Mouse (Mus musculus) hindbrain, postnatal 0 days (tissue): ENCODE results near the gene Sez6. TPM values are rescaled to one million over a fixed set of nuclear protein-coding genes. Genes with fewer than 3 reads are reported as not detected.

Experiments used
- ATAC-seq: fragments of 200-750 bp; cut with Nextera tagmentation; 2 replicates; pipeline ENCODE4 v1.8.0; 2017; ENCODE audit warnings: mild to moderate bottlenecking, moderate TSS enrichment, moderate library complexity
- DNase-seq: peaks from one replicate; pipeline ENCODE4 v3.0.0-alpha.2; 2015; ENCODE audit warnings: low spot score
- H3K27ac ChIP-seq: fragments of 300-500 bp; sonication (generic); 2 replicates; pipeline ENCODE4 v1.5.1; 2014; ENCODE audit warnings: mild to moderate bottlenecking
- H3K27me3 ChIP-seq: fragments of 300-500 bp; sonication (generic); 2 replicates; pipeline ENCODE4 v1.6.1; 2014; ENCODE audit warnings: low read length, mixed read lengths; ENCODE audit not compliant: insufficient read depth
- H3K36me3 ChIP-seq: fragments of 300-500 bp; sonication (generic); 2 replicates; pipeline ENCODE4 v1.6.1; 2014; ENCODE audit warnings: low read length, mixed read lengths; ENCODE audit not compliant: insufficient read depth
- H3K4me1 ChIP-seq: fragments of 300-500 bp; sonication (generic); 2 replicates; pipeline ENCODE4 v1.6.1; 2014; ENCODE audit warnings: antibody characterized with exemption, low read length, mixed read lengths; ENCODE audit not compliant: insufficient read depth
- H3K4me2 ChIP-seq: fragments of 300-500 bp; sonication (generic); 2 replicates; pipeline ENCODE4 v1.6.1; 2014; ENCODE audit warnings: low read depth, mild to moderate bottlenecking, low read length, moderate library complexity, mixed read lengths
- H3K4me3 ChIP-seq: fragments of 300-500 bp; sonication (generic); 2 replicates; pipeline ENCODE4 v1.5.1; 2014; ENCODE audit warnings: low read length
- H3K9ac ChIP-seq: fragments of 300-500 bp; sonication (generic); replicated peaks from 2 replicates; pipeline ENCODE4 v1.6.1; 2014; ENCODE audit warnings: mild to moderate bottlenecking, low read length, moderate library complexity, mixed read lengths
- H3K9me3 ChIP-seq: fragments of 300-500 bp; sonication (generic); 2 replicates; pipeline ENCODE4 v1.6.1; 2016; ENCODE audit warnings: low read length, mixed read lengths
- CTCF ChIP-seq: IDR thresholded peaks from 2 replicates; pipeline ENCODE4 v1.5.1; 2016; ENCODE audit warnings: antibody characterized with exemption, control low read depth, low read depth
- WGBS: fragments of 180-500 bp; shearing (Covaris S2); extraction: QIAGEN DNeasy Blood & Tissue Kit; methylation state at CpG from one replicate; pipeline ENCODE4 v1.1.7; 2014; 5-methylcytosine and 5-hydroxymethylcytosine counted together
- polyA plus RNA-seq: library from polyadenylated mRNA; unstranded; fragments of >200 nt; fragmentation: Nextera tagmentation; extraction: Ambion mirVana; gene quantifications from 2 replicates; pipeline ENCODE4 v1.2.1, GENCODE M21; 2015
- total RNA-seq: library from RNA; depleted of rRNA; stranded (reverse); fragments of >200 nt; gene quantifications from 2 replicates; pipeline ENCODE4 v1.2.3, GENCODE M21; 2014

Gene Sez6
- total and polyA plus RNA-seq, 2 experiments from 2014 or later, result 127 to 177 TPM

DNA sequence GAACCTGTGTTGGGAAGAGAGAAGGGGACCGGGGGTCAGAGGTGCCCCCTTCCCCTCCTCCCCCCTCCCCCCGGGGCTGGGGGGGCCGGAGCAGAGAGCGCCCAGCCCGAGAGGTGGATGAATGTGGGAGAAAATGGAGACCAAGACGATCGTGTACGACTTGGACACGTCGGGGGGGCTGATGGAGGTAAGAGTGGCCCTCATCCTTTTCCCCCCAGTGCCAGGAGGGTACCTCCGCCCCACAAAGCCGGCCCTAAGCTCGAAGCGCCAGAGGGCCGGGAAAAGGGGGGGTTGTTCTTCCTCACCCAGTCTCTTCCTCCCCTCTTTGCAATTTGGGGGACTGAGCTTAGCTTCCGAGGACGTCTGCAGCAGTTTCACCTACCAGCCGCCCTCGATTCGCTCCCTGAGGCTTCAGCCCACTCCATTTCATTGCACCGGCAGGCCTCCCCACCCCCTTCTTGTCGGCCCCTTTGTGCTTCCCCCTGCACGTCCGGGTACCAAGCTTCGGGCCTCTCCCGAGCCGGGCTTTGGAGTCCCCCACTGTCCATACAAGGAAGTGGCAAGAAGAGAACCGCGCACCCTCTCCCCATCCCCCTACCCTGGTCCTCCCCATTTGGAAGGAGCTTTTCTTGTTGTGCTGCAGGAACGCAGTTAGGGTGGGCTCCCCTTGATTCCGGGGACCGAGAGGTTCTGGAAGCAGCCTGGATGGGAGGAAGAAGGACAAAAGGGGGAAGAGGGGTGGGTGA is 52.8 kb downstream of the Sez6 start:
- Histone ChIP-seq H3K36me3 (peaks cover under 1% of the 10 kb centered on the region; the same call in 1 of the 2 replicates), H3K27ac (peak overlapping the region; percentile 96), H3K4me3 (peak overlapping the region; percentile 98), H3K4me1 (no peaks in the 10 kb centered on the region), H3K9me3 (no peaks in the 10 kb centered on the region), H3K27me3 (no peaks in the 10 kb centered on the region), H3K9ac (peak overlapping the region; percentile 99), H3K4me2 (peak overlapping the region; percentile 93)
- WGBS, result under 1% methylated on average over 21 of the region's 32 CpGs
- no peak for ATAC-seq
- TF ChIP-seq CTCF, result no peak
- peak; percentile 67 for DNase-seq

DNA sequence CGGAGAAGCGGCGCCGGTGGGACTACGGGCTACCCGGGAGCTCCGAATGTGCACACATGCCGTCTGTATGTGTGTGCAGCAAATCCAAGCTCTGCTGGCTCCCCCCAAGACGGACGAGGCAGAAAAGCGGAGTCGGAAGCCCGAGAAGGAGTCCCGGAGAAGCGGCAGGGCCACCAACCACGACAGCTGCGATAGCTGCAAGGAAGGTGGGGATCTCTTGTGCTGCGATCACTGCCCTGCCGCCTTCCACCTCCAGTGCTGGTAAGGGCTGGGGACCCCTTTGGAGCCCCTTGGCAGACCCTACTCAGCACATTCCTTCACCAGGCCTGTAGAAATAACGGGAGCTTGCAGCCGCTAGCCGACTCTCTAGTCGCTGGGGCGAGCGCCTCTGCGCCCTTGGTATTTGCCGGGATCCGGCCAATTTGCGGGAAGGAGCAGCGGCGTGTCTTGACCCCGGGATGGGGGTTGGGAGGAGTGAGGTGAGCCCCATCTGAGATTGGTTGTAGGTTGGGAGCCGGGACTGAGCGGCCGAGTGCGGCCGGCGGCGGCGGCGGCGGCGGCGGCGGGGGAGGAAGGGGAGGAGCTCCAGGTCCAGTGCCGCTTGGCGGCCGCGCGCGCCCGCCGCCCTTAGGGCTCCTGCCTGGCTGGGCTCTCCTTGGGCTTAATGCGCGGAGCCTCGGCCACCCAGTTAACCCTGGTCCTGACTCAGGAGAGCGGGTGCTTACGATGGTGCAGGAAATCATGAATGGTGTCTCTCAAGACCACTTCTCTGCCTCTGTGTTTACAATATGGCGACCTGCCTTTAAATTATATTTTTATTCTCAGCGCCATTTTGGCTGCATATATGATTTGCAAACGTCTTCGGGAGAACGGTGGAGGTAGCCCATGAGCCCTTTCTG is 53.6 kb downstream of the Sez6 start:
- Histone ChIP-seq H3K27ac (peak overlapping the region; percentile 96), H3K9me3 (no peaks in the 10 kb centered on the region), H3K36me3 (no peaks in the 10 kb centered on the region), H3K4me2 (peak overlapping the region; percentile 93), H3K9ac (peak overlapping the region; percentile 99), H3K4me1 (no peaks in the 10 kb centered on the region), H3K4me3 (peak overlapping the region; percentile 98), H3K27me3 (no peaks in the 10 kb centered on the region)
- under 1% methylated on average over 53 of the region's 63 CpGs for WGBS
- ATAC-seq (0 out of 2 replicates have a peak, but pooled peaks have one; percentile 2), DNase-seq (peak; percentile 82)
- TF ChIP-seq CTCF, result no peak

DNA sequence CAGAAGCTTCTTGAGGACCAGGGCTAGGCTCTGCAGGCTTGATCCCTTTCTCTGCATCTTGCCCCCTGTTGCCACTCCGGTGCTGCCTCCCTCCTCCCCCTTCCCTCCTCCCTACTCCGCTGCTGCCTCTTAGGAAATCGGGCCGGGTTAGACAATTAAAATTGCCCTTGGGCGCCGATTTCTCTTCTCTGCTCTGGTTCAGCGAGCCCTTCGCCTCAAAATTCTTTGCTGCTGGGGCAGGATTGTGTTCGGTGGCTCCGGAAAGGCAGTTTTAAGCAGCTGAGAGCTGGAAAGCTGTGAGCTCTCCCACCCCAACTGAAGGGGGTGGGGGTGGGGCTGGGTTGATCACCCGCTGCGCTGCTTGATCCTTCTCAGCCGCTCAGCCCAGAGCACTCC is 54.2 kb downstream of the Sez6 start:
- Histone ChIP-seq H3K4me3 (peak overlapping the region; percentile 98), H3K27ac (peak overlapping the region; percentile 96), H3K36me3 (no peaks in the 10 kb centered on the region), H3K27me3 (no peaks in the 10 kb centered on the region), H3K4me2 (peak overlapping the region; percentile 93), H3K9me3 (no peaks in the 10 kb centered on the region), H3K4me1 (no peaks in the 10 kb centered on the region), H3K9ac (peak overlapping the region; percentile 99)
- ATAC-seq (no peak), DNase-seq (peak; percentile 63)
- WGBS, result 0% methylated on average over 13 of the region's 13 CpGs
- TF ChIP-seq CTCF, result no peak

DNA sequence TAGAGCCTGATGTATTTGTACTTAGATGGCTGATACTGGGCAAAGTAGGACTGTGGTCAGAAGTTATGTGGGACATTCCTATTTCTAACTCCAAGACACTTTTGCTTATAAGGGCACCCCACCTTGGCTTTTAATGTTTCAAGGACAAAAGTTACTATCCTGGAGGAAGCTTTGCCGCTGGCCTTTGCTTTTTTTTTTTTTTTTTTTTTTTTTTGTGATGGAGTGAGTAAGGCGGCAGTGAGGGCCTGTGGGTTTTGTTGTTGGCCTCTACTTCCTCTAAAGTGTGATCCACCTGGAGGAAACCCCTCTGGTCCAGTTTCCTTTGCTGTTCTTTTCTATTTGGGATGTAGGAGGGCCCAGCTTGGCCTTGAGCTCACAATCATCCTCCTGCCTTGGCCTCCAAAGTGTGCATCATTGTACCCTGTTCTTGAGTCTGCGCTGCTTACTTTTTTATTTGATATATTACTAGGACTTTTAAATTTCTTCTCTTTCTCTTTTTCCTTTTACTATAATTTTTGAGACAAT is 55.0 kb downstream of the Sez6 start:
- WGBS, result 72% methylated on average over 3 of the region's 3 CpGs
- no peak for ATAC-seq

DNA sequence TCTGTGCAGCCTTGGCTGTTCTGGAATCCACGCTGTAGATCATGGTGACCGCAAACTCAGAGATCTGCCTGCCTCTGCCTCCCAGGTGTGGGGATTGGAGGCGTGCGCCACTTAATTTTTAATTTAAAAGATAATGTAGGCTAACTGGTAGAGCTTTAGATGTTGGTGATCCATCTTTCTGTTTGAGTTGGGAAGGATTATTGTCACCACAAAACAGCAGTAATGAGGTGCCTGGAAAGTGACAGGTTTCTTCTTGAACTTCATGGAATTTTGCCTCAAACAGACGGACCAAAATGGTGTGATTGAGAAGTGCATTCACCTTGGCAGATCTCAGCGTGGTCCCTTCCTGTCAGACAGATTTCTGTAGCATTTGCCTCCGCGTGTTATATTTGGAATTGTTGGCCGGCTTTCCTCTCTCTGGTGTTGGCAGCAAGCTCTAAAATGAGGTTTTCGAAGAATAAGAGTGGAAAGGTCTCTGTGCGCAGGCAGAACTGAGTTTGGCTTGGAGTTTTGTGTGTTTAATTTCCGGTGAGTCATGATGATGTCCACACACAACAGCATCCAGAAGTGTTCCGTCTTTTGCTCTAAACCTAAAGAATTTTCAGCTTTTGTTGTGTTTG is 58.6 kb downstream of the Sez6 start:
- Histone ChIP-seq H3K27ac (no peak overlapping the region), H3K27me3 (no peaks in the 10 kb centered on the region), H3K9me3 (no peaks in the 10 kb centered on the region), H3K9ac (no peak overlapping the region), H3K4me2 (no peak overlapping the region), H3K4me1 (no peaks in the 10 kb centered on the region), H3K36me3 (no peaks in the 10 kb centered on the region), H3K4me3 (no peak overlapping the region)
- no peak for DNase-seq
- no peak for TF ChIP-seq CTCF
- 86% methylated on average over 13 of the region's 13 CpGs for WGBS
- no peak for ATAC-seq

More for the DNA sequence above, 55.0 kb downstream of the Sez6 start:
- H3K9ac ChIP-seq, result peak overlapping the region; percentile 99
- peak overlapping the region; percentile 93 for H3K4me2 ChIP-seq
- no peaks in the 10 kb centered on the region for H3K9me3 ChIP-seq
- DNase-seq, result no peak
- H3K36me3 ChIP-seq, result no peaks in the 10 kb centered on the region
- H3K27ac ChIP-seq, result peak overlapping the region; percentile 96
- TF ChIP-seq CTCF, result no peak
- H3K4me1 ChIP-seq, result no peaks in the 10 kb centered on the region
- H3K4me3 ChIP-seq, result peak overlapping the region; percentile 98
- H3K27me3 ChIP-seq, result no peaks in the 10 kb centered on the region

DNA sequence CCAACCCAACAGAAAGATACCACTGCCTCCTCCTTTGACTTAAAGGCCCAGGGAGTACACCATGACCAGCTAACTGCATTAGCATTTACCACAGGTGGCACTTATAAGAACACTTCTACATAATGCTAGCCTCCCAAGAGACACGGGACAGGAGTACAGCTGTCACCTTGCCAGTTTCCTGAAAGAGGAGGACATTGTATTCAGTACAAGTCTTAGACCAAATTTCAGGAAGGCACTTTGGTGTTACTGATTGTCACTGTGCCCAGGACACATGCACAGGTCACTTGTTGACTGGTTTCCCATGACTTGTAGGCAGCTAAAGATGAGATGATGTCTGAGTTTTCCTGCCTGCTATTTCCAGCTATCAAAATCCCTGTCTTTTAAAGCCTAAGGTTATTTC is 65.0 kb downstream of the Sez6 start:
- 59% methylated on average over 1 of the region's 1 CpGs for WGBS
- Histone ChIP-seq H3K36me3 (0 out of 2 replicates have a peak, but pooled peaks cover 3% of the 10 kb centered on the region), H3K4me2 (no peak overlapping the region), H3K9ac (no peak overlapping the region), H3K4me3 (no peak overlapping the region), H3K9me3 (no peaks in the 10 kb centered on the region), H3K27me3 (no peaks in the 10 kb centered on the region), H3K4me1 (no peaks in the 10 kb centered on the region), H3K27ac (no peak overlapping the region)
- no peak for TF ChIP-seq CTCF
- DNase-seq (no peak), ATAC-seq (no peak)
